Mouse (Mus musculus): ENCODE data around the gene Alb.

- TF ChIP-seq CTCF (IDR thresholded peaks at IDR 0.05; ENCODE audit: extremely low read depth, insufficient read depth, insufficient read length, insufficient replicate concordance): peak; percentile 81; the same call in 1 of the 2 replicates
- no peak for TF ChIP-seq POLR2A (IDR thresholded peaks at IDR 0.05; ENCODE audit: low read depth, low read length)
Measured at GRCm38 (mm10) chr5:90500714-90501113, 40.0 kb downstream of the Alb start.

Measured in spleen, adult 2 months (tissue).